Mouse (Mus musculus) embryonic fibroblast, embryonic 13.5 days (primary cell): ENCODE measurements around the gene Syt3.
A peak's percentile ranks its signal among the peaks of the same experiment; 100 is the strongest.

Source experiments
- CTCF ChIP-seq: IDR thresholded peaks from 2 replicates; pipeline ENCODE4 v1.5.1; 2011; ENCODE audit warnings: mild to moderate bottlenecking, control low read depth, low read length, moderate library complexity, borderline replicate concordance; ENCODE audit not compliant: insufficient read depth
- POLR2A ChIP-seq: IDR thresholded peaks from 2 replicates; pipeline ENCODE4 v1.6.1; 2011; ENCODE audit warnings: low read depth, mild to moderate bottlenecking, control low read depth, low read length, moderate library complexity

DNA sequence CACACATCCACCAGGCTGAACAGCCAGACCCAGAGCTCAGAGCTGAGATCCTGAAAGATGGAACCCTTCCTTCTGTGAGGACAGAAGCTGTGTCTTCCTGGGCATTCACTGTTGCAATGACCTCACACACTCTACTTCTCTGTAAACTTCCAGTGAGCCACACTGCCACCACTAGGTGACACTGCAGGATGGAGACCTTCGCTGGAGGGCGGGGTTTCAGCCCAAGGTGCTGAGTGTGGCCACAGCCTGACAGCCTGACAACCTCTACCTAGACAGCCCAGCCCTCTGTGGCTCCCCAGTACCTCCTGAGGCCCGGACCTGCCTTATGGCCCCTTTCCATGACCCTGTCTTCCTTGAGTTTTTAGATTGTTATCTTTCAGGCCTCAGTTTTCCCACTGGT, 14.7 kb downstream of the Syt3 start:
- no peak for TF ChIP-seq POLR2A
- peak; percentile 40; the same call in 1 of the 2 replicates for TF ChIP-seq CTCF
